13 mouse cellular contexts compared by ENCODE assay signal in genomic region chr5:36720710-36721375, GRCm38 (mm10). TPM values are rescaled to one million over a fixed set of nuclear protein-coding genes. Genes with fewer than 3 reads are reported as not detected.
DNase-seq lines count a peak whose midpoint lies in the region; ATAC-seq and TF ChIP-seq lines count a peak whose summit lies in the region.
"Had no signal": no experiment of that assay in that cellular context is flagged by ENCODE, and none has a peak within 500 bp of the region (broad histone marks: within the 10 kb centered on the region; RNA-seq: fewer than 3 reads in every experiment).

No protein-coding gene starts in this region.

- no peak overlapping the region for H3K4me3 ChIP-seq in heart, embryonic 10.5 days
- no peak overlapping the region for H3K4me3 ChIP-seq in small intestine, adult 2 months (ENCODE audit: low read depth, low read length)
- no peak overlapping the region for H3K4me3 ChIP-seq in forebrain, postnatal 0 days (ENCODE audit: low read depth, low read length)
- H3K4me3 ChIP-seq: embryonic facial prominence, embryonic 10.5 days; hindbrain, embryonic 12.5 days; limb, embryonic 12.5 days; midbrain, embryonic 12.5 days; neural tube, embryonic 15.5 days had no signal

- no peak for TF ChIP-seq POLR2A in small intestine, adult 2 months (IDR thresholded peaks at IDR 0.05; ENCODE audit: low read depth, low read length)

- peak overlapping the region; percentile 72 for H3K27ac ChIP-seq in heart, embryonic 10.5 days
- 0 out of 2 replicates have a peak overlapping the region, but pooled peaks have one; percentile 36 for H3K27ac ChIP-seq in small intestine, adult 2 months (ENCODE audit: insufficient read depth, low read depth, low read length)
- H3K27ac ChIP-seq in forebrain, postnatal 0 days (ENCODE audit: low read depth, low read length): no peak overlapping the region
- H3K27ac ChIP-seq: embryonic facial prominence, embryonic 10.5 days; hindbrain, embryonic 12.5 days; limb, embryonic 12.5 days; midbrain, embryonic 12.5 days; neural tube, embryonic 15.5 days had no signal

- no peaks in the 10 kb centered on the region for H3K27me3 ChIP-seq in heart, embryonic 10.5 days (ENCODE audit: insufficient read depth, poor library complexity, severe bottlenecking)
- no peaks in the 10 kb centered on the region for H3K27me3 ChIP-seq in small intestine, adult 2 months (ENCODE audit: control insufficient read depth, insufficient read depth, low read length)
- H3K27me3 ChIP-seq in forebrain, postnatal 0 days (ENCODE audit: insufficient read depth, low read length): no peaks in the 10 kb centered on the region
- H3K27me3 ChIP-seq: hindbrain, embryonic 12.5 days; midbrain, embryonic 12.5 days; neural tube, embryonic 15.5 days had no signal

- H3K4me2 ChIP-seq in forebrain, postnatal 0 days (ENCODE audit: low read depth): no peak overlapping the region
- H3K4me2 ChIP-seq: hindbrain, embryonic 12.5 days; limb, embryonic 12.5 days; midbrain, embryonic 12.5 days; neural tube, embryonic 15.5 days had no signal

- H3K4me1 ChIP-seq in heart, embryonic 10.5 days: peaks cover 60% of the 10 kb centered on the region
- H3K4me1 ChIP-seq in small intestine, adult 2 months (ENCODE audit: control insufficient read depth, insufficient read depth, insufficient read length, low read length): peaks cover 25% of the 10 kb centered on the region
- H3K4me1 ChIP-seq in forebrain, postnatal 0 days (ENCODE audit: insufficient read depth): no peaks in the 10 kb centered on the region
- H3K4me1 ChIP-seq: hindbrain, embryonic 12.5 days; limb, embryonic 12.5 days; midbrain, embryonic 12.5 days; neural tube, embryonic 15.5 days had no signal

- no peaks in the 10 kb centered on the region for H3K36me3 ChIP-seq in heart, embryonic 10.5 days
- H3K36me3 ChIP-seq in small intestine, adult 2 months (ENCODE audit: control insufficient read depth, insufficient read depth, low read length): no peaks in the 10 kb centered on the region
- no peaks in the 10 kb centered on the region for H3K36me3 ChIP-seq in forebrain, postnatal 0 days (ENCODE audit: insufficient read depth)
- H3K36me3 ChIP-seq: embryonic facial prominence, embryonic 10.5 days; hindbrain, embryonic 12.5 days; limb, embryonic 12.5 days; midbrain, embryonic 12.5 days; neural tube, embryonic 15.5 days had no signal

- WGBS in heart, embryonic 10.5 days: 35% methylated on average over 5 of the region's 5 CpGs
- 59% methylated on average over 5 of the region's 5 CpGs for WGBS in small intestine, adult 2 months
- WGBS in forebrain, postnatal 0 days: 76% methylated on average over 5 of the region's 5 CpGs

- ATAC-seq in forebrain, postnatal 0 days: no peak

- no peak for TF ChIP-seq CTCF in small intestine, adult 2 months (IDR thresholded peaks at IDR 0.05; ENCODE audit: extremely low read depth, insufficient read length, insufficient replicate concordance, low read depth, low read length)
- TF ChIP-seq CTCF in forebrain, postnatal 0 days (IDR thresholded peaks at IDR 0.05; ENCODE audit: low read depth): no peak

- peak; percentile 93 for DNase-seq in heart, embryonic 10.5 days (ENCODE audit: low spot score)
- no peak for DNase-seq in heart, adult 18-20 months
- DNase-seq in brain, adult 2 months (ENCODE audit: low read depth, low spot score): peak; percentile 47
- DNase-seq in liver: peak; percentile 90
- no peak for DNase-seq in cerebellum, adult 9-10 months
- no peak for DNase-seq in forebrain, postnatal 0 days
- no peak for DNase-seq in frontal cortex, postnatal 25 days (ENCODE audit: low spot score in 2 of 2)

- H3K9ac ChIP-seq in forebrain, postnatal 0 days: no peak overlapping the region
- H3K9ac ChIP-seq: hindbrain, embryonic 12.5 days; limb, embryonic 12.5 days; midbrain, embryonic 12.5 days; neural tube, embryonic 15.5 days had no signal

- no peaks in the 10 kb centered on the region for H3K9me3 ChIP-seq in heart, embryonic 10.5 days
- no peaks in the 10 kb centered on the region for H3K9me3 ChIP-seq in forebrain, postnatal 0 days (ENCODE audit: low read length)
- H3K9me3 ChIP-seq: embryonic facial prominence, embryonic 10.5 days; hindbrain, embryonic 12.5 days; limb, embryonic 12.5 days; midbrain, embryonic 12.5 days; neural tube, embryonic 15.5 days had no signal

RNA-seq across cellular contexts. Expression of gene D5Ertd579e, which starts 25.0 kb away (rescaled TPM):
- polyA plus RNA-seq in heart, embryonic 10.5 days (2016; fragmentation: Nextera tagmentation; extraction: Ambion mirVana): 25.5 and 33.7 TPM in 2 replicates
- 10 to 100 TPM; 85.9 to 89.3 TPM for total RNA-seq in heart, adult 18-20 months (2021)
- 14.4 and 27.4 TPM in 2 replicates for polyA plus RNA-seq in small intestine, adult 2 months (2012; rRNA removed)
- 84.7 and 105 TPM in 2 replicates for total RNA-seq in forebrain, postnatal 0 days (2014; rRNA removed)
- polyA plus RNA-seq in forebrain, postnatal 0 days (2015; fragmentation: Nextera tagmentation; extraction: Ambion mirVana): 23.3 and 27.4 TPM in 2 replicates

RNA-seq across cellular contexts. Expression of gene Bloc1s4, which starts 27.6 kb away (rescaled TPM):
- polyA plus RNA-seq in heart, embryonic 10.5 days (2016; fragmentation: Nextera tagmentation; extraction: Ambion mirVana): 19.5 and 27.1 TPM in 2 replicates
- total RNA-seq in heart, adult 18-20 months (2021): 10 to 100 TPM; 14.0 to 14.2 TPM
- polyA plus RNA-seq in small intestine, adult 2 months (2012; rRNA removed): 30.4 and 31.0 TPM in 2 replicates
- total RNA-seq in forebrain, postnatal 0 days (2014; rRNA removed): 23.6 and 23.8 TPM in 2 replicates
- 32.7 and 36.2 TPM in 2 replicates for polyA plus RNA-seq in forebrain, postnatal 0 days (2015; fragmentation: Nextera tagmentation; extraction: Ambion mirVana)

Comparison
In these comparisons a context has a peak if more than half of its experiments do, and no peak if none do; other contexts are left out.
1. DNase-seq: peak in heart, embryonic 10.5 days (single experiment), brain, adult 2 months (single experiment) and liver (single experiment); none in heart, adult 18-20 months (0 of 2), cerebellum, adult 9-10 months (single experiment), forebrain, postnatal 0 days (single experiment) and frontal cortex, postnatal 25 days (0 of 2).